Mouse (Mus musculus): Measurements from ENCODE around the gene Tfap2d. TPM values are rescaled to one million over a fixed set of nuclear protein-coding genes. Genes with fewer than 3 reads are reported as not detected.

Gene Tfap2d
- total and polyA plus RNA-seq, 2 experiments from 2014 or later, result not detected

DNA sequence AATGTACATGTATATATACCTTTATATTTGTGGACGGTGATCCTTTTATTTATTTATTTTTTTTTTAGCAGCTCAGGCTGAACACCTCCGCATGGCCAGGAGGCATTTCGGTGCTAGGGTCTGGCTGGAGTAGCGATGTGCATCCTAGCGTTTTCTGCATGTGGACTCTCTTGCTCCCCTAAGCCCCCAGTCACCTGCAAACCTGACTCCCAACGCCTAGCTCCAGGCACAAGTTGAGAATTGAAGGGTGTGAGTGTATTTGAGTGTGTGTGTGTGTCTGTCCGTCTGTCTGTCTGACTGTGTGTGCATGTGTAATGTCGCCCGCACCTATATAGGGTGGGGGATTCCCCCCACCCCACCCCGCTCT lies 937 bp downstream of the Tfap2d start:
- TF ChIP-seq CTCF (IDR thresholded peaks at IDR 0.05; ENCODE audit: low read depth), result no peak
- TF ChIP-seq EP300 (IDR thresholded peaks at IDR 0.05; ENCODE audit: low read depth), result no peak
- no peak for ATAC-seq (ENCODE audit: insufficient read depth, low read depth)

DNA sequence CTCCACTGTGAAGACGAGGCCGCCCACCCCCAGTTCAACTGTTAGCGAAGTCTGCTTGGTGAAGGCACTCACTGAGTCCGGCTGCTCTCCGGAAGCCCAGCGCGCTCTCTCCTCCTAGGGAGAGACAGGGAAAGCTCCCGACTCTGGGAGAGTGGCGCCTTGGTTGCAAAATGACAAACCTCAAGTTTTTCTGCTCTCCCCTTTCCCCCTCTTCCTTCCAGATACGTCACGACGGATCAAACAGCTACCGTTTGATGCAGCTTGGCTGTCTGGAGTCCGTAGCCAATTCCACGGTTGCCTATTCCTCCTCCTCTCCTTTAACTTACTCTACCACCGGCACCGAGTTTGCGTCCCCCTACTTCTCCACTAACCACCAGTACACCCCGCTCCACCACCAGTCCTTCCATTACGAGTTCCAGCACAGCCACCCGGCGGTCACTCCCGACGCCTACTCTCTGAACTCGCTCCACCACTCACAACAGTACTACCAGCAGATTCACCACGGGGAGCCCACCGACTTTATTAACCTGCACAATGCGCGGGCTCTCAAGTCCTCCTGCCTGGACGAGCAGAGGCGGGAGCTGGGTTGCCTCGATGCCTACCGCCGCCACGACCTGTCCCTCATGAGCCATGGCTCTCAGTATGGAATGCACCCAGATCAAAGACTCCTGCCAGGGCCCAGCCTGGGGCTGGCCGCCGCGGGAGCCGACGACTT lies 1.5 kb downstream of the Tfap2d start:
- H3K27me3 ChIP-seq (ENCODE audit: control insufficient read depth, insufficient read depth, low read length), result peaks cover 39% of the 10 kb centered on the region
- no peaks in the 10 kb centered on the region for H3K36me3 ChIP-seq (replicated peaks; ENCODE audit: control insufficient read depth, insufficient read depth, low read length)
- no peak overlapping the region for H3K27ac ChIP-seq (ENCODE audit: low read depth)
- H3K4me1 ChIP-seq (ENCODE audit: control insufficient read depth, insufficient read depth), result no peaks in the 10 kb centered on the region
- under 1% methylated on average over 40 of the region's 40 CpGs for WGBS
- DNase-seq (ENCODE audit: low spot score) (no peak), ATAC-seq (ENCODE audit: insufficient read depth, low read depth) (no peak)
- H3K9ac ChIP-seq (replicated peaks; ENCODE audit: low read depth, low read length), result no peak overlapping the region
- H3K4me3 ChIP-seq (ENCODE audit: low read depth, low read length), result no peak overlapping the region
- no peak overlapping the region for H3K4me2 ChIP-seq (ENCODE audit: low read depth, low read length)
- TF ChIP-seq CTCF (IDR thresholded peaks at IDR 0.05; ENCODE audit: low read depth) (no peak), EP300 (IDR thresholded peaks at IDR 0.05; ENCODE audit: low read depth) (no peak)
- H3K9me3 ChIP-seq (replicated peaks; ENCODE audit: control insufficient read depth, low read length), result no peaks in the 10 kb centered on the region

More for the DNA sequence above, 937 bp downstream of the Tfap2d start:
- WGBS, result under 1% methylated on average over 10 of the region's 10 CpGs
- Histone ChIP-seq H3K4me2 (ENCODE audit: low read depth, low read length) (no peak overlapping the region), H3K9me3 (replicated peaks; ENCODE audit: control insufficient read depth, low read length) (no peaks in the 10 kb centered on the region), H3K4me3 (ENCODE audit: low read depth, low read length) (no peak overlapping the region), H3K27me3 (ENCODE audit: control insufficient read depth, insufficient read depth, low read length) (peaks cover 39% of the 10 kb centered on the region), H3K36me3 (replicated peaks; ENCODE audit: control insufficient read depth, insufficient read depth, low read length) (no peaks in the 10 kb centered on the region), H3K4me1 (ENCODE audit: control insufficient read depth, insufficient read depth) (no peaks in the 10 kb centered on the region), H3K27ac (ENCODE audit: low read depth) (no peak overlapping the region), H3K9ac (replicated peaks; ENCODE audit: low read depth, low read length) (no peak overlapping the region)
- DNase-seq (ENCODE audit: low spot score), result no peak

DNA sequence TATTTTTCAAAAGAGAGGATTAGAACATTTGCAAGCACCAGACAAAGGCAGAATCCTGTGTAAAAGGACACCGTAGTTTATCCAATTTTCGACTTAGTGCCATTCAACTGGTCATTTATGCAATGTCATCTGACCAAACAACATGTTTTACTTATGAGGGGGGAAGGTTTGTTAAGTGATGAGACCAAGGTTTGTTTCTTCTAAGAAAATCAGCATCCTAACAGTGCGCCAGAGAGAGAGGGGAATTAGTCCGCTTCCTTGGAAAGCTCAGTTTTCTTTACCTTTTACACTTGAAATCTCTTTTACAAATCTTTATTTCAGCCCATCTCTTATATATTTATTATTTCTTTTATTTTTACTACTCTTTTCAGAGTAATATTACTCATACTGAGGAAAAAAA lies 3.6 kb downstream of the Tfap2d start:
- TF ChIP-seq EP300 (IDR thresholded peaks at IDR 0.05; ENCODE audit: low read depth) (no peak), CTCF (IDR thresholded peaks at IDR 0.05; ENCODE audit: low read depth) (no peak)
- no peaks in the 10 kb centered on the region for H3K4me1 ChIP-seq (ENCODE audit: control insufficient read depth, insufficient read depth)
- no peaks in the 10 kb centered on the region for H3K9me3 ChIP-seq (replicated peaks; ENCODE audit: control insufficient read depth, low read length)
- H3K9ac ChIP-seq (replicated peaks; ENCODE audit: low read depth, low read length), result no peak overlapping the region
- no peaks in the 10 kb centered on the region for H3K36me3 ChIP-seq (replicated peaks; ENCODE audit: control insufficient read depth, insufficient read depth, low read length)
- 5% methylated on average over 4 of the region's 4 CpGs for WGBS
- peaks cover 51% of the 10 kb centered on the region for H3K27me3 ChIP-seq (ENCODE audit: control insufficient read depth, insufficient read depth, low read length)
- DNase-seq (ENCODE audit: low spot score) (no peak), ATAC-seq (ENCODE audit: insufficient read depth, low read depth) (no peak)
- H3K4me3 ChIP-seq (ENCODE audit: low read depth, low read length), result no peak overlapping the region
- H3K27ac ChIP-seq (ENCODE audit: low read depth), result no peak overlapping the region
- H3K4me2 ChIP-seq (ENCODE audit: low read depth, low read length), result no peak overlapping the region

DNA sequence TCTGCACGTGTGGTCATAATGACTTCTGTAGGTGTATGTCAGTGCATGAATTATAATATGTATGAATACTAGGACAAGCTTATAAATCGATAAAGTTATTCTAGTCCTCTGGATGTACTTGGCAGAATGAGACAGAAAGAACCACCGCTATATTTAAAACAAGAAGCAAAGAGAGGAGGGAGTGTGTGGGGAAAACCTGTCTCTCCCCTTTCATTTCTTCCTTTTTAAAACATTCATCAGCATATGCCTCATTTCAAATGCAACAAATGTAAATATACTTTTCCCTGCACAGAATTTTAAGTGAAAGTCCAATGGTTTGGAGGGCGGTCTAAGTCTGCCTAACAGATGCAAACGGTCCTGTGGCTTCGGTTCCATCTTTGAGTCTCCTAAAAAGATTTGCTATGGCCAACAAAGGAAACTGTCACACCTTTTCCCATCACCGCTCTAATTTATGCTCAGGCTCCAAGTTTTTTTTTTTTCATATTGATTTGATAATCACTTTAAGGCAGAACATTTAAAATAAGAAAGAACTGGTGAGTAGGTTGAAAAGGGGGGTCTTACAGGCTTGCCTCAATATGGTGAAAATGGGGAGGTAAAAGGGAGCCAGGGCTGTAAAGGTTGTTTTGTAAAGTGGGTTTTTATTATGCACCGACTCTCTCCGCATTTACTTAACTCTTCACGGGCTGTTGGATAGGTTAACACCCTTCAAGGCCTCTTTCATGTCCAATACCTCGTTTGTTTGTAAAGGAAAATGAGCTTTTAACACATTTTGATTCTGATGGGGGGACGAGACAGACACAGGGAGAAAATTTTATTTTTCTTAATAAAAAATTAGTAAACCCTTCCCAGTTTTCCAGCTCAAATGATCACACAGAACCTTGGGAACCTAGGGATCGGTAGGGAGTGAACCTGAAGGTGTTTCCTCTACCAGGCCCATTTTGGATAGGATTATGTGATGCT lies 4.3 kb downstream of the Tfap2d start:
- DNase-seq (ENCODE audit: low spot score) (no peak), ATAC-seq (ENCODE audit: insufficient read depth, low read depth) (no peak)
- Histone ChIP-seq H3K36me3 (replicated peaks; ENCODE audit: control insufficient read depth, insufficient read depth, low read length) (no peaks in the 10 kb centered on the region), H3K9me3 (replicated peaks; ENCODE audit: control insufficient read depth, low read length) (no peaks in the 10 kb centered on the region), H3K27me3 (ENCODE audit: control insufficient read depth, insufficient read depth, low read length) (peaks cover 54% of the 10 kb centered on the region), H3K4me2 (ENCODE audit: low read depth, low read length) (no peak overlapping the region), H3K9ac (replicated peaks; ENCODE audit: low read depth, low read length) (no peak overlapping the region), H3K4me1 (ENCODE audit: control insufficient read depth, insufficient read depth) (no peaks in the 10 kb centered on the region), H3K4me3 (ENCODE audit: low read depth, low read length) (no peak overlapping the region), H3K27ac (ENCODE audit: low read depth) (no peak overlapping the region)
- 1% methylated on average over 13 of the region's 13 CpGs for WGBS
- TF ChIP-seq CTCF (IDR thresholded peaks at IDR 0.05; ENCODE audit: low read depth), result no peak
- TF ChIP-seq EP300 (IDR thresholded peaks at IDR 0.05; ENCODE audit: low read depth), result no peak

DNA sequence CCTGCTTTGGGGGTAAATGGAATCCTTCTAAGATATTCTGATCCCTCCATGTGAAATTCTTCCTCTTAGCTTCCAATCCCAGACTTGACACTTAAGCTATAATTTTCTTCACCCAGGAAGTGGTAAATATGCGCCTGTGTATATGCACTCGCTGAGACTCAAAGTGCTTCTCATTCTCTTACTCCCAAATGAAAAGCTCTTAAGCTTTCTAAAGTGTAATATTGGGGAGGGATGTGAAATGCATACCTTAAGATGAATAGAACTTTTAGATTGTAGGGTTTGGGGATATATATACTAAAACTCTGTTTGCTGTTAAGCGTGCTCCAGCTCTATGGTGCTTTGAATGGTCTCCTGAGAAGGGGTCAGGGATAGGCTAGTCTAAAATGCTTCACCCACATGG lies 5.0 kb downstream of the Tfap2d start:
- Histone ChIP-seq H3K4me2 (ENCODE audit: low read depth, low read length) (no peak overlapping the region), H3K9ac (replicated peaks; ENCODE audit: low read depth, low read length) (no peak overlapping the region), H3K4me1 (ENCODE audit: control insufficient read depth, insufficient read depth) (no peaks in the 10 kb centered on the region), H3K36me3 (replicated peaks; ENCODE audit: control insufficient read depth, insufficient read depth, low read length) (no peaks in the 10 kb centered on the region), H3K27me3 (ENCODE audit: control insufficient read depth, insufficient read depth, low read length) (peaks cover 56% of the 10 kb centered on the region), H3K4me3 (ENCODE audit: low read depth, low read length) (no peak overlapping the region), H3K9me3 (replicated peaks; ENCODE audit: control insufficient read depth, low read length) (no peaks in the 10 kb centered on the region), H3K27ac (ENCODE audit: low read depth) (no peak overlapping the region)
- no peak for TF ChIP-seq CTCF (IDR thresholded peaks at IDR 0.05; ENCODE audit: low read depth)
- no peak for TF ChIP-seq EP300 (IDR thresholded peaks at IDR 0.05; ENCODE audit: low read depth)
- 0% methylated on average over 3 of the region's 3 CpGs for WGBS
- DNase-seq (ENCODE audit: low spot score) (no peak), ATAC-seq (ENCODE audit: insufficient read depth, low read depth) (no peak)
